Mouse (Mus musculus) activated CD4-positive, CD25-positive, alpha-beta regulatory T cell, adult 4 months (primary cell): ENCODE data around the gene Usp2. TPM values are rescaled to one million over a fixed set of nuclear protein-coding genes. Genes with fewer than 3 reads are reported as not detected.

Source experiments
- ATAC-seq: one replicate; pipeline ENCODE4 v1.8.0; 2017
- polyA plus RNA-seq, 2 experiments: library from polyadenylated mRNA; unstranded; fragments of 100-300 nt; shearing (Covaris generic); gene quantifications; one replicate each; pipeline ENCODE4 v1.2.1; 2017

The Usp2 gene
- polyA plus RNA-seq, 2 experiments from 2014 or later: 1.6 to 1.7 TPM

DNA sequence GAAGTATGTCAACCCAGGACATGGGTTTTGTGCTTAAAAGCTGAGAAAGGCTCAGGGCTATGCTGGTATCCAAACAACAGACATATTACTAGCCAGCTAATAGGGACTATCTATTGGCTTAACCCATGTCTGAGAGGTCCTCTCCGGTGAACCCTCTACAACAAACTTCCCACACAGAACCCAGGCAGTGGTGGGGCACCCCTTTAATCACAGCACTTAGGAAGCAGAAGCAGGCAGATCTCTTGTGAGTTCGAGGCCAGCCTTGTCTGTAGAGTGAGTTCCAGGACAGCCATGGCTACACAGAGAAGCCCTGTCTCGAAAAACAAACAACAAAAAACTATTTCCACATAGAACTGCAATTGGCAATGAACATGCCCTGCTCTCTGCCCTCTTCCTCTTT is 59.9 kb downstream of the Usp2 start:
- no peak for ATAC-seq

DNA sequence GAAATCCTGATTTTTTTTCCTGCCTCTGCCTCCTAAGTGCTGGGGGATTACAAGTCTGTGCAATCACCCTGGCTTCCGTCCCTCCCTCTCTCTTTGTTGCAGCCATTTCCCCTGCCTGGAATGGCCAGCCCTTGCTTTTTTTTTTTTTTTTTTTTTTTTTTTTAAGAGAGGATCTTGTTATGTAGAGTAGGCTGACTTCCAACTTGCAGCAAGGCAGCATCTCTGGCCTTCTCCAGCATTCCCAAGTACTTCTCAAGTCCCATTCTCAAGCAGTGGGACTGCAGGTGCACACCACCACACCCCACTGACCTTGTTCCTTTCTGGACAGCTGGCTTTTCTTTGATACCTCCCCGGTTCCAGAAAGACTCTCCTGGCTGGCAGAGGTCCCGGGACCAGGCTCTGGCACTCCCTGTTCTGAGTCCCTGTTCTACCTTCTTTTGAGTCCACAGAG is 60.6 kb downstream of the Usp2 start:
- ATAC-seq: no peak

DNA sequence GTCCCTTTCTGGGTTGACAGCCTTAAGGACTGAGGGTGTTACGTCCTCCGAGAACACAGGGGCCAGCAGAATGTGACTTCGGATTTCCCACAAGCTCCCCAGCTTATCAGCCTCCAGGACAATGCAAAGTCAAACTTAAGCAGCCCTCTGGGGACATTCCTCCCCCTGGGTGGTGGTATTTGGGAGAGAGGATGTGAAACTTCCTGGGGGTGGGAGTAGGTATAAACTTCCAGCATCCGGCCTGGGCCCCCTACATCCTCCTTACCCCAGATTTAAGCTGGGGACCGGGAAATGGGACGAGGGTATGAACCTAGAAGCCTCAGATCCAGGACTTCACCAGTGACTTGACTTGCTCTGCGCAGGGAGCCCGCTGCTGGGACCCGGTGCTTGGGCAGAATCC is 62.8 kb downstream of the Usp2 start:
- no peak for ATAC-seq

- peak; percentile 91 for ATAC-seq
Measured at GRCm38 (mm10) chr9:44130034-44130433, 63.2 kb downstream of the Usp2 start.

GRCm38 (mm10) chr9:44130581-44131275 is 63.9 kb downstream of the Usp2 start:
- peak; percentile 20 for ATAC-seq

- ATAC-seq: no peak
Measured at GRCm38 (mm10) chr9:44131276-44131590, 64.4 kb downstream of the Usp2 start.

- ATAC-seq: no peak
Measured at GRCm38 (mm10) chr9:44132200-44132599, 65.4 kb downstream of the Usp2 start.

DNA sequence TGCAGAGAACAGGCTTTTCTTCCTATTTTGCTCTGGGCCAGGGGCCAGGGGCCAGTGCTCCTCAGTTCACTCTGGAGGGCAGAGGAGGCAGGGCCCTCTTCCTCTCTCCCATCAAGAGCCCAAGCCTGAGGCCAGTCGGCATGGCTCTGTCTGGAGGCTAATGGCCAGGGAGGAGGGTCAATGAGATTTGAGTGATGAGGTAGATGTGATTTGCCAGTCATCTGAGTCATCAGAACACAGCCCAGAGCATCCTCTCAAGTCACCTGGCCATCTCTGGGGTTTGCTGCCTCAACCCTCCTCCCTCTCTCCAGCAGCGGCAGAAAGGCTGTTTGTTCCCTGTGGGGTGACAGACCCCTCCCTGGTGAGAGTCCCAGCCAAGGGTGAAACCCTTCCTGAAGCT is 66.5 kb downstream of the Usp2 start:
- ATAC-seq: no peak

- ATAC-seq: no peak
Measured at GRCm38 (mm10) chr9:44134101-44134850, 67.5 kb downstream of the Usp2 start, which contains the start of gene Mcam. Mcam (plus strand) TSS chr9:44134469.

- no peak for ATAC-seq
Measured at GRCm38 (mm10) chr9:44134851-44135730, 68.3 kb downstream of the Usp2 start.

GRCm38 (mm10) chr9:44135731-44136411 is 69.0 kb downstream of the Usp2 start:
- ATAC-seq: no peak

DNA sequence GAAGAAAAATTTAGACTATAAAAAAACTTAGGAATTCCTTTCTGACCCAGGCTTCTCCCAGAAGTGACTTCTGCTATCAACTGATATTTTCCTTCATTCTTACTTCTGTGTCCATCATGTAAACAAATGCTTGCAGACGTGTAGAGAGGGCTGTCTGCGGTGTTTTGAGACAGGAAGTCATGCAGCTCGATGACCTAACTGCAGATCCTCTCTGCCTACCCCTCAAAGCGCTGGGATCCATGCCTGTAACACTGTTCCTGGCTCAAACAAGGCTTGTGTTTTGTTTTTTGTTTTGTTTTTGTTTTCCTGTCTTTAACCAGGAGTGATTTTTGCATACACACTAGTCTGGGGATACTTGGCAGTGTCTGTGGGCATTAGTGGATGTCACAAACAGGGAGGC is 71.0 kb downstream of the Usp2 start:
- no peak for ATAC-seq

DNA sequence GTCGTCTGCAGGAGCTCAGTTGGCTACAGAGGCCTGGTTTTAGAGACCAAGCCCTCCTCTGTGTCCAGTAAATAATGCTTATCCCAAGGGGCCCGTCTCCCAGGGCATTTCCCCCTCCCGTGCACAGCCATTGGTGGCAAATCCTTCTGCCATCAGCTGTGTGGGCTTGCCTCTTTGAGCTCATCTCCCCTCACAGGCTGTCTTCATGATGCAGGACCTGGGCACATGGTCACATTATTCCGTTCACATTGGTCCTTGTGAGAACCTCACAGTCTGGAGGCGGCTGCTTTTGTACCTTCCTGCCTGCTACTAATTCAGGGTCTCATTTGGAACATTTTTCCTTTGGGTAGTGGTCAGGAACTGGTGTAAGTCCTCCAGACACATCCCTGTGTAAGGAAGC is 75.1 kb downstream of the Usp2 start:
- ATAC-seq: no peak

GRCm38 (mm10) chr9:44143421-44143820 is 76.6 kb downstream of the Usp2 start:
- ATAC-seq: no peak

DNA sequence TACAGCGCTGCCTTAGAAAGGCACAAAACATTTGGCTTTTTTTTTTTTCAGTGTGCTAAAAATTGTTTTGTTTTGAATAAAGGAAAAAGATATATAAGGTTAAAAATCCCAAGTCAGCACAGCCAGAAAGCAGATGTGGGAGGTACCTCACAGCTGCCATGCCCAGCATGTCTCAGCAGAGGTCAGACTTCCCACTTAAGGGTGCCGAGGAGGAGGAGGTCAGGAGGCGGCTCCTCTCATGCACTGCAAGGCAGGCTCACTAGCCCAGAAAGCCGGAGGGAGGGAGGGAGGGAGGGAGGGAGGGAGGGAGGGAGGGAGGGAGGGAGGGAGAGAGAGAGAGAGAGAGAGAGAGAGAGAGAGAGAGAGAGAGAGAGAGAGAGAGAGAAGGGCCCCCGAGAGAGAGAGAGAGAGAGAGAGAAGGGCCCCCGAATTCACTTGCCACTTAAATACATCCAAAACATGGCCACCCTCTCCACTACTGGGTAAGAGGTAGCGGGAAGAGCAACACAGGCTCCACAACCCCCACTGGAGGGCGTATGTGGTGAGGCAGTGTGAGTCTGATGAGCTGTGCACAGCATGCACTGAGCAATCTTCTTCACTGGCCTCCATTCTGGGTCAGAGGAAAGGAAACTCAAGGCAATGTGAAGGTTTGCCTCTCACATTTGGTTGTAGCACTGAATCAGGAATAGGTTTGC is 77.3 kb downstream of the Usp2 start:
- no peak for ATAC-seq

DNA sequence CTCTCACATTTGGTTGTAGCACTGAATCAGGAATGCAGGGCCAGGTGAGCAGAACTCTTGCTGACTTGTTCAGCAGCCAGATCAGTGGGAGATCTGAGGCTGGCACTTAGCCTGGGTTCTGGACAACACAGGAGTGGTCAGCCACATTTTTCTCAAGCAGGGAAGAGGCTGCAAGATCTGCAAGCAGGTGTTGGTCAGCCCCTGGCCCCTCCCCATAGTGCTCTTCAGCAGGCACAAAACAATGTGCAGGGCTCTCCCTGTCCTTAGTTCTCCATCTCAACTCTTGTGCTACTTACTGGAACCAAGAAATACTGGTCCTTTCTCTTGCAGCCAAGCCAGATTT is 77.9 kb downstream of the Usp2 start:
- ATAC-seq: no peak

Other genes with a start within 250 kb of the Usp2 start
- gene Thy1, start 23.6 kb upstream of the Usp2 start, polyA plus RNA-seq: 100 to 1,000 TPM; 218 to 257 TPM
- gene Mfrp, start 34.7 kb downstream of the Usp2 start, polyA plus RNA-seq: not detected
- gene C1qtnf5, start 40.2 kb downstream of the Usp2 start, polyA plus RNA-seq: not detected
- not detected for gene Gm49380, start 46.5 kb downstream of the Usp2 start, polyA plus RNA-seq
- gene Rnf26, start 46.5 kb downstream of the Usp2 start, polyA plus RNA-seq: 1 to 10 TPM; 3.2 to 7.9 TPM
- gene Mcam, start 67.4 kb downstream of the Usp2 start, polyA plus RNA-seq: under 1 TPM in 1 of 2 experiments, not detected in 1; 0.16 TPM
- gene Cbl, start 167.0 kb downstream of the Usp2 start, polyA plus RNA-seq: 10 to 100 TPM; 22.8 to 25.0 TPM
- not detected for gene Ccdc153, start 173.7 kb downstream of the Usp2 start, polyA plus RNA-seq
- gene Pdzd3, start 184.4 kb downstream of the Usp2 start, polyA plus RNA-seq: under 1 TPM in 1 of 2 experiments, not detected in 1; 0.30 TPM
- gene Nlrx1, start 201.6 kb downstream of the Usp2 start, polyA plus RNA-seq: 1 to 10 TPM; 2.8 to 6.0 TPM
- gene Abcg4, start 221.6 kb downstream of the Usp2 start, polyA plus RNA-seq: not detected
- 10 to 100 TPM; 18.1 to 21.7 TPM for gene Hinfp, start 238.7 kb downstream of the Usp2 start, polyA plus RNA-seq